8 mouse cellular contexts compared by ENCODE assay signal in genomic region chr2:157204366-157205218, GRCm38 (mm10). TPM values are rescaled to one million over a fixed set of nuclear protein-coding genes. Genes with fewer than 3 reads are reported as not detected.
DNase-seq lines count a peak whose midpoint lies in the region; ATAC-seq and TF ChIP-seq lines count a peak whose summit lies in the region.

Rbl1 (minus strand) TSS chr2:157204534.

- peak; percentile 49 for TF ChIP-seq EP300 in liver, embryonic 14.5 days (IDR thresholded peaks at IDR 0.05; ENCODE audit: low read depth)
- no peak for TF ChIP-seq EP300 in stomach, postnatal 0 days (optimal IDR thresholded peaks at IDR 0.05)

- H3K27me3 ChIP-seq in heart, embryonic 15.5 days: no peaks in the 10 kb centered on the region
- H3K27me3 ChIP-seq in liver, embryonic 14.5 days (ENCODE audit: control insufficient read depth, insufficient read depth, low read length): no peaks in the 10 kb centered on the region
- no peaks in the 10 kb centered on the region for H3K27me3 ChIP-seq in neural tube, embryonic 11.5 days (ENCODE audit: control insufficient read depth, insufficient read depth, low read length)
- H3K27me3 ChIP-seq in stomach, postnatal 0 days (ENCODE audit: control insufficient read depth, insufficient read depth, low read length): no peaks in the 10 kb centered on the region

- peak within 1 kb of the TSS; percentile 91 for H3K9ac ChIP-seq in heart, embryonic 15.5 days
- H3K9ac ChIP-seq in liver, embryonic 14.5 days (replicated peaks): peak within 1 kb of the TSS; percentile 100
- peak within 1 kb of the TSS; percentile 79 for H3K9ac ChIP-seq in neural tube, embryonic 11.5 days (ENCODE audit: low read length)
- peak within 1 kb of the TSS; percentile 89 for H3K9ac ChIP-seq in stomach, postnatal 0 days (ENCODE audit: low read length)

- 1% methylated on average over 73 of the region's 73 CpGs for WGBS in heart, embryonic 15.5 days
- under 1% methylated on average over 73 of the region's 73 CpGs for WGBS in liver, embryonic 14.5 days (ENCODE audit: insufficient replicate concordance)
- 2% methylated on average over 71 of the region's 73 CpGs for WGBS in neural tube, embryonic 11.5 days
- WGBS in stomach, postnatal 0 days: under 1% methylated on average over 70 of the region's 73 CpGs

- peak within 1 kb of the TSS; percentile 50; the same call in 1 of the 2 replicates for H3K27ac ChIP-seq in brown adipose tissue, adult 24 weeks (replicated peaks; ENCODE audit: low read depth, low read length)
- H3K27ac ChIP-seq in heart, embryonic 15.5 days: peak within 1 kb of the TSS; percentile 94
- peak within 1 kb of the TSS; percentile 82 for H3K27ac ChIP-seq in liver, embryonic 14.5 days
- peak within 1 kb of the TSS; percentile 95 for H3K27ac ChIP-seq in neural tube, embryonic 11.5 days (ENCODE audit: low read depth, low read length)
- peak within 1 kb of the TSS; percentile 93 for H3K27ac ChIP-seq in stomach, postnatal 0 days (replicated peaks)

- peaks cover 3% of the 10 kb centered on the region; the same call in 1 of the 2 replicates for H3K4me1 ChIP-seq in brown adipose tissue, adult 24 weeks (ENCODE audit: control insufficient read depth, insufficient read depth, insufficient read length, low read length)
- H3K4me1 ChIP-seq in heart, embryonic 15.5 days (replicated peaks): 0 out of 2 replicates have a peak, but pooled peaks cover 10% of the 10 kb centered on the region
- H3K4me1 ChIP-seq in liver, embryonic 14.5 days (replicated peaks; ENCODE audit: control insufficient read depth in 2 of 2, insufficient read depth in 2 of 2, low read length in 1 of 2): peaks cover 0 to 5% of the 10 kb centered on the region in 2 experiments; a peak in 3 of 4 replicates
- no peaks in the 10 kb centered on the region for H3K4me1 ChIP-seq in neural tube, embryonic 11.5 days (ENCODE audit: control insufficient read depth, insufficient read depth, low read length)
- H3K4me1 ChIP-seq in stomach, postnatal 0 days (replicated peaks; ENCODE audit: control insufficient read depth, insufficient read depth): no peaks in the 10 kb centered on the region

- H3K4me3 ChIP-seq in brown adipose tissue, adult 24 weeks (ENCODE audit: insufficient read depth, low read depth, low read length): peak within 1 kb of the TSS; percentile 76
- H3K4me3 ChIP-seq in heart, embryonic 15.5 days: peak within 1 kb of the TSS; percentile 81
- H3K4me3 ChIP-seq in liver, embryonic 14.5 days (ENCODE audit: insufficient read depth in 1 of 2, low read depth in 2 of 2, low read length in 2 of 2): peak within 1 kb of the TSS; percentile 85 to 99
- H3K4me3 ChIP-seq in neural tube, embryonic 11.5 days (ENCODE audit: low read depth, low read length): peak within 1 kb of the TSS; percentile 78
- H3K4me3 ChIP-seq in stomach, postnatal 0 days (ENCODE audit: low read depth, low read length): peak within 1 kb of the TSS; percentile 83

- no peaks in the 10 kb centered on the region; the same call in 1 of the 2 replicates for H3K36me3 ChIP-seq in heart, embryonic 15.5 days
- H3K36me3 ChIP-seq in liver, embryonic 14.5 days (replicated peaks; ENCODE audit: control insufficient read depth, insufficient read depth, low read depth): peaks cover 17% of the 10 kb centered on the region
- 0 out of 2 replicates have a peak, but pooled peaks cover 2% of the 10 kb centered on the region for H3K36me3 ChIP-seq in neural tube, embryonic 11.5 days (ENCODE audit: control insufficient read depth, insufficient read depth, low read length)
- no peaks in the 10 kb centered on the region for H3K36me3 ChIP-seq in stomach, postnatal 0 days (ENCODE audit: control insufficient read depth, insufficient read depth, low read length)

- peak; percentile 82 for ATAC-seq in heart, embryonic 15.5 days (replicated peaks; ENCODE audit: insufficient number of reproducible peaks, insufficient read depth, low FRiP score, low read depth)
- peak; percentile 87 for ATAC-seq in liver, embryonic 14.5 days (ENCODE audit: insufficient read depth)
- ATAC-seq in neural tube, embryonic 11.5 days (ENCODE audit: insufficient read depth, low FRiP score, low TSS enrichment): peak; percentile 80
- ATAC-seq in stomach, postnatal 0 days (ENCODE audit: low FRiP score, low TSS enrichment): peak; percentile 88

- peak; percentile 94 for DNase-seq in CD4-positive, CD25-positive, alpha-beta regulatory T cell, adult 2 months (ENCODE audit: low read depth, low spot score)
- peak; percentile 46 for DNase-seq in fibroblast of lung, adult 2 months (ENCODE audit: low read depth)
- DNase-seq in kidney, postnatal 25 days: peak; percentile 91 to 95
- DNase-seq in liver, embryonic 14.5 days (ENCODE audit: low read depth in 3 of 3, low spot score in 3 of 3): peak; percentile 86 to 90 (median 88)
- peak; percentile 97 for DNase-seq in neural tube, embryonic 11.5 days (ENCODE audit: low spot score)
- DNase-seq in stomach, postnatal 0 days (ENCODE audit: low spot score): peak; percentile 91

- no peaks in the 10 kb centered on the region for H3K9me3 ChIP-seq in heart, embryonic 15.5 days (replicated peaks)
- H3K9me3 ChIP-seq in liver, embryonic 14.5 days (ENCODE audit: control insufficient read depth, low read length): no peaks in the 10 kb centered on the region
- H3K9me3 ChIP-seq in neural tube, embryonic 11.5 days (ENCODE audit: control insufficient read depth, low read length): no peaks in the 10 kb centered on the region
- no peaks in the 10 kb centered on the region for H3K9me3 ChIP-seq in stomach, postnatal 0 days (ENCODE audit: control insufficient read depth, low read length)

- peak within 1 kb of the TSS; percentile 82 for H3K4me2 ChIP-seq in heart, embryonic 15.5 days
- peak within 1 kb of the TSS; percentile 83 for H3K4me2 ChIP-seq in liver, embryonic 14.5 days (ENCODE audit: low read depth)
- peak within 1 kb of the TSS; percentile 74 for H3K4me2 ChIP-seq in neural tube, embryonic 11.5 days (ENCODE audit: low read depth)
- H3K4me2 ChIP-seq in stomach, postnatal 0 days (replicated peaks; ENCODE audit: low read depth): peak within 1 kb of the TSS; percentile 84

- TF ChIP-seq CTCF in liver, embryonic 14.5 days (IDR thresholded peaks at IDR 0.05; ENCODE audit: low read depth): no peak
- peak; percentile 50 for TF ChIP-seq CTCF in stomach, postnatal 0 days (IDR thresholded peaks at IDR 0.05; ENCODE audit: low read depth)

RNA-seq across cellular contexts. Expression of gene Rbl1, which starts in this region (rescaled TPM):
- 1.5 and 2.2 TPM in 2 replicates for polyA plus RNA-seq in brown adipose tissue, adult 24 weeks (2012; ENCODE audit: insufficient read depth, insufficient read length, missing spikeins)
- polyA plus RNA-seq in heart, embryonic 15.5 days (2015; fragmentation: Nextera tagmentation; extraction: Ambion mirVana): 14.9 and 17.2 TPM in 2 replicates
- polyA plus RNA-seq in liver, embryonic 14.5 days (2012; rRNA removed): 9.9 and 14.4 TPM in 2 replicates
- 19.8 and 21.6 TPM in 2 replicates for polyA plus RNA-seq in liver, embryonic 14.5 days (2014; fragmentation: Nextera tagmentation; extraction: Ambion mirVana)
- polyA plus RNA-seq in neural tube, embryonic 11.5 days (2014; fragmentation: Nextera tagmentation; extraction: Ambion mirVana): 29.3 and 31.0 TPM in 2 replicates
- polyA plus RNA-seq in stomach, postnatal 0 days (2015; fragmentation: Nextera tagmentation; extraction: Ambion mirVana): 9.1 and 10.2 TPM in 2 replicates

Comparison
In these comparisons a context has a peak if more than half of its experiments do, and no peak if none do; other contexts are left out.
1. Peak in every context shown above with its lines: DNase-seq, ATAC-seq, H3K4me3 ChIP-seq and H3K27ac ChIP-seq.
2. DNase-seq: peak in every context shown above with its lines; median percentile 97 in neural tube, embryonic 11.5 days; 94 in CD4-positive, CD25-positive, alpha-beta regulatory T cell, adult 2 months; 93 in kidney, postnatal 25 days; 91 in stomach, postnatal 0 days; 88 in liver, embryonic 14.5 days; 46 in fibroblast of lung, adult 2 months.